Mouse (Mus musculus): ENCODE measurements at regions not wholly inside any gene's neighbourhood (a gene's known extent, or its start where the extent isn't known, plus 50 kb on each side); places are given as distances from the start of the nearest gene placed in this dataset.

- TF ChIP-seq CTCF (IDR thresholded peaks at IDR 0.05; ENCODE audit: borderline replicate concordance, insufficient read depth, low read length), result no peak
- no peak for TF ChIP-seq POLR2A (IDR thresholded peaks at IDR 0.05; ENCODE audit: low read depth, low read length)
Observed at GRCm38 (mm10) chr3:21728019-21728418, 348.4 kb upstream of the Tbl1xr1 start.

All from embryonic fibroblast, embryonic 13.5 days (primary cell).